Mouse (Mus musculus): ENCODE results near the gene Chka. TPM values are rescaled to one million over a fixed set of nuclear protein-coding genes. Genes with fewer than 3 reads are reported as not detected.
A peak's percentile ranks its signal among the peaks of the same experiment; 100 is the strongest.

Gene Chka
- polyA plus RNA-seq, 1 experiment from 2014 or later: 63.3 TPM

GRCm38 (mm10) chr19:3926685-3927084 is 75.1 kb downstream of the Chka start:
- H3K27ac ChIP-seq: no peak overlapping the region
- no peak overlapping the region for H3K4me3 ChIP-seq (replicated peaks)
- peaks cover 29% of the 10 kb centered on the region for H3K4me1 ChIP-seq (replicated peaks)
- no peaks in the 10 kb centered on the region for H3K9me3 ChIP-seq
- ATAC-seq: no peak
- WGBS: 65% methylated on average over 6 of the region's 6 CpGs
- H3K36me3 ChIP-seq: no peaks in the 10 kb centered on the region
- H3K27me3 ChIP-seq (replicated peaks): no peaks in the 10 kb centered on the region
- no peak overlapping the region for H3K4me2 ChIP-seq (replicated peaks)
- no peak overlapping the region for H3K9ac ChIP-seq

GRCm38 (mm10) chr19:3927989-3928388 is 76.4 kb downstream of the Chka start:
- no peak overlapping the region for H3K27ac ChIP-seq
- no peaks in the 10 kb centered on the region for H3K9me3 ChIP-seq
- H3K4me3 ChIP-seq (replicated peaks): no peak overlapping the region
- no peaks in the 10 kb centered on the region for H3K36me3 ChIP-seq
- 89% methylated on average over 4 of the region's 4 CpGs for WGBS
- peaks cover 26% of the 10 kb centered on the region for H3K4me1 ChIP-seq (replicated peaks)
- no peak overlapping the region for H3K4me2 ChIP-seq (replicated peaks)
- H3K9ac ChIP-seq: no peak overlapping the region
- no peaks in the 10 kb centered on the region for H3K27me3 ChIP-seq (replicated peaks)
- no peak for ATAC-seq

- Histone ChIP-seq H3K9me3 (no peaks in the 10 kb centered on the region), H3K36me3 (no peaks in the 10 kb centered on the region), H3K9ac (no peak overlapping the region), H3K4me2 (replicated peaks) (no peak overlapping the region), H3K4me3 (replicated peaks) (no peak overlapping the region), H3K27ac (no peak overlapping the region), H3K4me1 (replicated peaks) (peaks cover 25% of the 10 kb centered on the region), H3K27me3 (replicated peaks) (no peaks in the 10 kb centered on the region)
- ATAC-seq: no peak
- 88% methylated on average over 4 of the region's 4 CpGs for WGBS
These were observed 77.2 kb downstream of the Chka start for GRCm38 (mm10) chr19:3928779-3929178.

- Histone ChIP-seq H3K27ac (peak within 1 kb of the TSS; percentile 72), H3K9me3 (no peaks in the 10 kb centered on the region), H3K4me1 (replicated peaks) (peaks cover 22% of the 10 kb centered on the region), H3K4me2 (replicated peaks) (0 out of 2 replicates have a peak within 1 kb of the TSS, but pooled peaks have one; percentile 9), H3K9ac (no peak within 1 kb of the TSS), H3K27me3 (replicated peaks) (no peaks in the 10 kb centered on the region), H3K4me3 (replicated peaks) (no peak within 1 kb of the TSS), H3K36me3 (no peaks in the 10 kb centered on the region)
- 42% methylated on average over 12 of the region's 12 CpGs for WGBS
- ATAC-seq: peak; percentile 80
These were observed 77.8 kb downstream of the Chka start, which contains the start of gene Aldh3b1 for GRCm38 (mm10) chr19:3929211-3929941. Aldh3b1 (minus strand) TSS chr19:3929808.

GRCm38 (mm10) chr19:3930262-3931057 is 78.9 kb downstream of the Chka start:
- peak overlapping the region; percentile 72; the same call in 1 of the 2 replicates for H3K27ac ChIP-seq
- H3K9ac ChIP-seq: no peak overlapping the region
- 70% methylated on average over 21 of the region's 21 CpGs for WGBS

GRCm38 (mm10) chr19:3931716-3932115 is 80.1 kb downstream of the Chka start:
- H3K36me3 ChIP-seq: no peaks in the 10 kb centered on the region
- no peak overlapping the region for H3K4me3 ChIP-seq (replicated peaks)
- 88% methylated on average over 9 of the region's 9 CpGs for WGBS
- H3K9ac ChIP-seq: no peak overlapping the region
- H3K9me3 ChIP-seq: no peaks in the 10 kb centered on the region
- H3K27ac ChIP-seq: no peak overlapping the region
- H3K4me2 ChIP-seq (replicated peaks): no peak overlapping the region
- ATAC-seq: no peak
- no peaks in the 10 kb centered on the region for H3K27me3 ChIP-seq (replicated peaks)
- peaks cover 35% of the 10 kb centered on the region for H3K4me1 ChIP-seq (replicated peaks)

More at GRCm38 (mm10) chr19:3930262-3931057, 78.9 kb downstream of the Chka start:
- Histone ChIP-seq H3K4me1 (replicated peaks) (peaks cover 26% of the 10 kb centered on the region), H3K27me3 (replicated peaks) (no peaks in the 10 kb centered on the region), H3K4me2 (replicated peaks) (no peak overlapping the region), H3K36me3 (no peaks in the 10 kb centered on the region), H3K4me3 (replicated peaks) (no peak overlapping the region), H3K9me3 (no peaks in the 10 kb centered on the region)
- no peak for ATAC-seq

GRCm38 (mm10) chr19:3935032-3935895 is 83.7 kb downstream of the Chka start, which contains the start of gene Unc93b1:
Unc93b1 (plus strand) TSS chr19:3935186.
- Histone ChIP-seq H3K36me3 (no peaks in the 10 kb centered on the region), H3K27ac (peak within 1 kb of the TSS; percentile 51), H3K27me3 (replicated peaks) (no peaks in the 10 kb centered on the region), H3K9me3 (no peaks in the 10 kb centered on the region), H3K4me2 (replicated peaks) (peak within 1 kb of the TSS; percentile 94), H3K4me1 (replicated peaks) (peaks cover 21% of the 10 kb centered on the region), H3K9ac (peak within 1 kb of the TSS; percentile 59), H3K4me3 (replicated peaks) (peak within 1 kb of the TSS; percentile 52)
- peak; percentile 86 for ATAC-seq
- WGBS: 7% methylated on average over 42 of the region's 42 CpGs

GRCm38 (mm10) chr19:3935896-3936850 is 84.6 kb downstream of the Chka start:
- Histone ChIP-seq H3K9me3 (no peaks in the 10 kb centered on the region), H3K27me3 (replicated peaks) (no peaks in the 10 kb centered on the region), H3K4me3 (replicated peaks) (peak overlapping the region; percentile 52), H3K36me3 (no peaks in the 10 kb centered on the region), H3K4me1 (replicated peaks) (peaks cover 13% of the 10 kb centered on the region; the same call in 1 of the 2 replicates), H3K27ac (peak overlapping the region; percentile 51), H3K4me2 (replicated peaks) (peak overlapping the region; percentile 94), H3K9ac (peak overlapping the region; percentile 59)
- 10% methylated on average over 22 of the region's 22 CpGs for WGBS
- peak; percentile 67 for ATAC-seq

GRCm38 (mm10) chr19:3942315-3942714 is 90.7 kb downstream of the Chka start:
- no peaks in the 10 kb centered on the region for H3K36me3 ChIP-seq
- WGBS: 72% methylated on average over 7 of the region's 7 CpGs

GRCm38 (mm10) chr19:3942986-3943735 is 91.6 kb downstream of the Chka start:
- H3K27me3 ChIP-seq (replicated peaks): no peaks in the 10 kb centered on the region
- WGBS: 21% methylated on average over 27 of the region's 27 CpGs
- H3K36me3 ChIP-seq: no peaks in the 10 kb centered on the region
- peak; percentile 85 for ATAC-seq
- no peak overlapping the region for H3K9ac ChIP-seq
- 0 out of 2 replicates have a peak overlapping the region, but pooled peaks have one; percentile 9 for H3K4me3 ChIP-seq (replicated peaks)
- H3K27ac ChIP-seq: no peak overlapping the region
- H3K4me1 ChIP-seq (replicated peaks): 0 out of 2 replicates have a peak, but pooled peaks cover 8% of the 10 kb centered on the region
- H3K9me3 ChIP-seq: no peaks in the 10 kb centered on the region
- peak overlapping the region; percentile 44 for H3K4me2 ChIP-seq (replicated peaks)

More at GRCm38 (mm10) chr19:3942315-3942714, 90.7 kb downstream of the Chka start:
- Histone ChIP-seq H3K4me3 (replicated peaks) (no peak overlapping the region), H3K4me1 (replicated peaks) (0 out of 2 replicates have a peak, but pooled peaks cover 8% of the 10 kb centered on the region), H3K4me2 (replicated peaks) (no peak overlapping the region), H3K9me3 (no peaks in the 10 kb centered on the region), H3K9ac (no peak overlapping the region), H3K27me3 (replicated peaks) (no peaks in the 10 kb centered on the region), H3K27ac (no peak overlapping the region)
- ATAC-seq: no peak

Measured in intestine, embryonic 15.5 days (tissue).